Mouse (Mus musculus): Measurements from ENCODE around the gene Nxn. TPM values are rescaled to one million over a fixed set of nuclear protein-coding genes. Genes with fewer than 3 reads are reported as not detected.

The Nxn gene
- polyA plus RNA-seq, 1 experiment = 10.6 TPM

DNA sequence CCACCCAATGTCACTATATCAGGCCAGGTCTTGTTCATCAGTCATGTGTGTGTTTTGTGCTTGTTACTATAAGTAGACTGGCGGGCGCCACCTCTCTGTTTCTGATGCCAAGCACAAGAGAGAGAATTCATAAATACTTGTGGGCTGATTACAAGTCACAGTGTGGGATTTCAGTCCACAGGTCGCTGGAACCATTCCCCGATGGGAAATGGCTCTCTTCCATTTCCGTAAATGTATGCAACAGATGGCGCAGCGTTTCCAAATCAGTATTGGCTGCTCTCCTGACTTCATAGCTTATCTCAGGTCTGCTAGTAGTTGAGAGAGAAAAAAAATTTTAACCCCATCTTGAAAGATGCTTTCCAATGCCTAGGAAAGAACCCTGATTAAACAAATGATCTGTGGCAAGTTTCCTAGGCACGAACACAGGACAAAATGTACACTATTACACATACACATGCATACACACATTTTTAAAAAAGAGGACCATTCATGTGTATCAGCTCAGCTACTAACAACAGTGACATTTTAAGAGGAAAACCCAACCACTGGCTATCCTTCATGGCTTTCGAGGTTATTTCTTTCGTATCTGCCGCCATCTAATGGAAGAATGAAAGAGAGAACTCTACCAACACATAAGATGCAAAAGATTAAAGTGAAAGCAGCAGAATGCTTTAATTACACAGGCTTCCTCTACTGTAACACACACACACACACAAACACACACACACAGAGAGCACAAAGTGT lies 819 bp upstream of the Nxn start:
- no peaks in the 10 kb centered on the region for H3K36me3 ChIP-seq (ENCODE audit: control insufficient read depth, insufficient read depth, low read length)
- no peak overlapping the region for H3K27ac ChIP-seq (ENCODE audit: insufficient read depth, low read depth, low read length)
- H3K4me3 ChIP-seq (ENCODE audit: insufficient read depth, low read depth, low read length) = no peak overlapping the region; the same call in 1 of the 2 replicates
- peak; percentile 80 for DNase-seq
- H3K4me1 ChIP-seq (ENCODE audit: control insufficient read depth, insufficient read depth, low read length) = no peaks in the 10 kb centered on the region; the same call in 1 of the 2 replicates
- TF ChIP-seq CTCF (conservative IDR thresholded peaks at IDR 0.05; ENCODE audit: insufficient read depth, insufficient read length, low read depth, low read length) (no peak), POLR2A (IDR thresholded peaks at IDR 0.05; ENCODE audit: low read depth, low read length) (no peak)
- no peaks in the 10 kb centered on the region for H3K27me3 ChIP-seq (replicated peaks; ENCODE audit: control insufficient read depth, insufficient read depth, low read length)
- WGBS = 5% methylated on average over 11 of the region's 11 CpGs

DNA sequence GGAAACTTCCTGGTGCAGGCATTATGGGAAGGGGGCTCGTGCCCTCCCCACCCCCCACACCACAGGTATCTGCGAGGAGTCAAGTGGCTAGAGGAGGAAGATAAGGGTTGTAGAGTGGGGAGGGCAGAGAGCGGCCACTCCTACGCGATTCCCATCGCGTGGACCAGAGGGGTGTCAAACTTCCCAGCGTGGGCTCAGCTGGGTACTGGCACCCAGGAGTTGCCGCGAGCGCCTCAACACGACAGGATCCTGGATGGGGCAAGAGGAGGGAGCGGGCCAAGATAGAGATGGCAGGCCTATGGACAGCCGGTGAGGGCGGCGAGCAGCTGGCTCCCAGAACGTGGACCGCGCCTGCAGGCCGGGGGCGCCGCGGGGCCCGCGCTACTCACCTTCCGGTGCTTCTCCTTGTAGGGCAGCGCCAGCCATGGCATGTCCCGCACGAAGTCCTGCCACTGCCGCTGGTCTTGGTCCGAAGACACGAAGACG lies 585 bp downstream of the Nxn start:
- Histone ChIP-seq H3K36me3 (ENCODE audit: control insufficient read depth, insufficient read depth, low read length) (no peaks in the 10 kb centered on the region), H3K4me3 (ENCODE audit: insufficient read depth, low read depth, low read length) (peak overlapping the region; percentile 76), H3K27me3 (replicated peaks; ENCODE audit: control insufficient read depth, insufficient read depth, low read length) (no peaks in the 10 kb centered on the region), H3K27ac (ENCODE audit: insufficient read depth, low read depth, low read length) (no peak overlapping the region), H3K4me1 (ENCODE audit: control insufficient read depth, insufficient read depth, low read length) (no peaks in the 10 kb centered on the region; the same call in 1 of the 2 replicates)
- DNase-seq = no peak
- WGBS = 0% methylated on average over 31 of the region's 33 CpGs
- TF ChIP-seq POLR2A (IDR thresholded peaks at IDR 0.05; ENCODE audit: low read depth, low read length) (no peak), CTCF (conservative IDR thresholded peaks at IDR 0.05; ENCODE audit: insufficient read depth, insufficient read length, low read depth, low read length) (no peak)

DNA sequence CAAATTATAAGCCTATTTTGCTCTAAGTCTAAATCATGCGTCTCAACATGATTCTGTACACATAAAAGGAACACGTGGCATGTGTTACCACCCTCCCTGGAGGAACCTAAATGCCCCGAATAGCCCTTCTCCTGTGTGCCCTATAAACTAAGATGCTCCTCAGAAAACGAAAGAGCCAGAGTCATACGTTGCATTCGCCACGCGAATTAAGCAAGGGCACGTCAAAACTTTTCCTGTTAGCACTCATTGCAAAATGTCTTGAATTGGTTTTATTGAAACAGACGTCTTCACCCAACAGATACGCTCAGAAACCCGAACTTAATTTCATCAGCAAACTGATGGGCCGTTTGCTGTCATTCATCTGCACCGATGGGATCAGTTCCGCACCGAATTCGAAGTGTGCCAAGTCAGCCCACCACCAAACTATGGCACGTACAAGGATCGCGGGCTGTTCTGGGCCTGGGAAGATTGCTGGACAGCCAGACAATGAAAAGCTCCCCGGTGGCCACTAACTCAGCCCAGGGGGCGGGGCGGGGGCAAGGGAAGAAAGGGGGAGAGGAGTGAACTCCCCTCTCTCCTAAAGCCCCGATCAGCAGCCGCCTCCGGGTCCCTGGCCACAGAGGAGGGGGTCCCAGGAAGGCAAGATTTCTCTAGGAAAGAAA lies 1.2 kb downstream of the Nxn start:
- peak; percentile 35 for DNase-seq
- Histone ChIP-seq H3K4me3 (ENCODE audit: insufficient read depth, low read depth, low read length) (peak overlapping the region; percentile 76), H3K27me3 (replicated peaks; ENCODE audit: control insufficient read depth, insufficient read depth, low read length) (no peaks in the 10 kb centered on the region), H3K4me1 (ENCODE audit: control insufficient read depth, insufficient read depth, low read length) (no peaks in the 10 kb centered on the region; the same call in 1 of the 2 replicates), H3K36me3 (ENCODE audit: control insufficient read depth, insufficient read depth, low read length) (no peaks in the 10 kb centered on the region), H3K27ac (ENCODE audit: insufficient read depth, low read depth, low read length) (no peak overlapping the region)
- WGBS = 11% methylated on average over 26 of the region's 26 CpGs
- TF ChIP-seq CTCF (conservative IDR thresholded peaks at IDR 0.05; ENCODE audit: insufficient read depth, insufficient read length, low read depth, low read length) = no peak
- no peak for TF ChIP-seq POLR2A (IDR thresholded peaks at IDR 0.05; ENCODE audit: low read depth, low read length)

DNA sequence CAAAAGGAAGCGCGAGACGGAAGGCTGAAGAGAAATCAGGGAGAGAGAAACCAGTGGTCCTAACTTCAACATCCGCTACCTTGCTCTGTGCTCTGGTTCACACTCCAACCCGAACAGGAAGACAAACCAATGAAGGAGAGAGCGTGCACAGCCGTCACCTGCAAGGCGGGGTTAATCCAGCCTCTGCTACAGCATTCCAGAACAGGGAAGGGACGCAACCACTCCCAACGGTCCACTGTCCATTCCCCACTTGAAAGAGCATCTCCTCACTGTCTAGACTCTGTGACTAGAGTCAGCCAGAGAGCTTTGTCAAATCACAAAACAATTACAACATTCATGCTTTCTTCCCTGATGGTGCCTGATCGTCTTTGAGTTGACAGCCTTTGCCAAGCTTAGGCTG lies 5.9 kb downstream of the Nxn start:
- WGBS = 89% methylated on average over 11 of the region's 11 CpGs
- no peak for DNase-seq
- Histone ChIP-seq H3K4me3 (ENCODE audit: insufficient read depth, low read depth, low read length) (no peak overlapping the region), H3K4me1 (ENCODE audit: control insufficient read depth, insufficient read depth, low read length) (no peaks in the 10 kb centered on the region), H3K27me3 (replicated peaks; ENCODE audit: control insufficient read depth, insufficient read depth, low read length) (no peaks in the 10 kb centered on the region), H3K27ac (ENCODE audit: insufficient read depth, low read depth, low read length) (no peak overlapping the region), H3K36me3 (ENCODE audit: control insufficient read depth, insufficient read depth, low read length) (no peaks in the 10 kb centered on the region)
- TF ChIP-seq CTCF (conservative IDR thresholded peaks at IDR 0.05; ENCODE audit: insufficient read depth, insufficient read length, low read depth, low read length) (no peak), POLR2A (IDR thresholded peaks at IDR 0.05; ENCODE audit: low read depth, low read length) (no peak)

DNA sequence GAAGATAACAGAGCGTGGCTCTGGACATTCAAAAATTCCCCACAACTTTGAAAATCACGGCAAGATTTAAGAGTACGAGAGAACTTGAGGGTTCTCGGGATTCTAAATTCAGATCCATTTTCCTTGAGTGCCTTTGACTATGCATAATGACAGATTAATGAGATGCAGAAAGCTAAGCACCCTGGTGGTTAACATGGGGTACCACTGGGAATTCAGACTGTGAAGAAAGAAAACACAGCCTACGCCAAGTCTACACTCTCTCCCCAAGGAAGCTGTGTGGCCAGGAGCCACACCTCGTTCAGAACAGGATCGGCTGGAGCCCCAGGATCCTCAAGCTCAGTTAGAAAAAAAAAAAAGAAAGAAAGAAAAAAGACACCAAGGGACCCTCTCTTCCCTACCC lies 6.4 kb downstream of the Nxn start:
- no peak for TF ChIP-seq CTCF (conservative IDR thresholded peaks at IDR 0.05; ENCODE audit: insufficient read depth, insufficient read length, low read depth, low read length)
- TF ChIP-seq POLR2A (IDR thresholded peaks at IDR 0.05; ENCODE audit: low read depth, low read length) = no peak
- no peaks in the 10 kb centered on the region for H3K27me3 ChIP-seq (replicated peaks; ENCODE audit: control insufficient read depth, insufficient read depth, low read length)
- no peak for DNase-seq
- no peak overlapping the region for H3K4me3 ChIP-seq (ENCODE audit: insufficient read depth, low read depth, low read length)
- H3K4me1 ChIP-seq (ENCODE audit: control insufficient read depth, insufficient read depth, low read length) = no peaks in the 10 kb centered on the region
- no peaks in the 10 kb centered on the region for H3K36me3 ChIP-seq (ENCODE audit: control insufficient read depth, insufficient read depth, low read length)
- H3K27ac ChIP-seq (ENCODE audit: insufficient read depth, low read depth, low read length) = no peak overlapping the region
- 76% methylated on average over 7 of the region's 7 CpGs for WGBS

DNA sequence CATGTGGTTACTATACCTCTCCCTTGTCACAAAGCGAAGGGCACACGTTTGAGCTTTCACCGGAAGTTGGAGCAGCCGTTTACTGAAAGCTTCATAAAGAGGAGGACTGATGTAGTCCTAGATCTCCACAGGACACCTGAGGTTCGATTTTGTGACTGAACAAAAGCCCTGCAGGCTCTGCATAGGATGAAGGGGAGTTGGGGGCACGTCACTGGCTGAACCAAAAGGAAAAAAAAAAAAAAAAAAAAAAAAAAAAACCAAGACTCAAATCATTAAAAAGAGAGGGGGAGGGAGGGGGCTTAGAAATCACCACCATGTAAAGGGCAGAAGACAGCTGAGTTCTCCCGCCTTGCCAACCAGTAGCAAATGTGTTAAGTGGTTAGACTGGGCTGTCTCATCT lies 10.2 kb downstream of the Nxn start:
- no peaks in the 10 kb centered on the region for H3K27me3 ChIP-seq (replicated peaks; ENCODE audit: control insufficient read depth, insufficient read depth, low read length)
- WGBS = 66% methylated on average over 7 of the region's 7 CpGs
- no peaks in the 10 kb centered on the region for H3K36me3 ChIP-seq (ENCODE audit: control insufficient read depth, insufficient read depth, low read length)
- no peak for DNase-seq
- no peak overlapping the region for H3K27ac ChIP-seq (ENCODE audit: insufficient read depth, low read depth, low read length)
- TF ChIP-seq CTCF (conservative IDR thresholded peaks at IDR 0.05; ENCODE audit: insufficient read depth, insufficient read length, low read depth, low read length) (no peak), POLR2A (IDR thresholded peaks at IDR 0.05; ENCODE audit: low read depth, low read length) (no peak)
- H3K4me3 ChIP-seq (ENCODE audit: insufficient read depth, low read depth, low read length) = no peak overlapping the region
- no peaks in the 10 kb centered on the region for H3K4me1 ChIP-seq (ENCODE audit: control insufficient read depth, insufficient read depth, low read length)

DNA sequence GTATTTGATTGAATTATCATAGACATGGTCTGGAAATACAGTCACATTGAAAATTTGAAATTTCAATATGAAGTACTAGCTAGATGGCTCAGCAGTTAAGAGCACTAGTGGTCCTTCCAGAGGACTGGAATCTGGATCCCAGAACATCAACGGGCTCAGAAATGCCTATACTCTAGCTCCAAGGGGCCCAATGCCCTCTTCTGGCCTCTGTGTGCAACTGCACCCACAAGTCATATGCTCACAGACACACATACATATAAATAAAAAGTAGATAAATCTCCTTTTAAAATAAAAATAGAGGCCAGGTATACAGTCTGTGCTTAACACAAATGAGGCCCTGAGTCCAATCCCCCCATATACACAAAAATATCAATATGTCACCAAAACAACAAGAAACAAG lies 11.8 kb downstream of the Nxn start:
- TF ChIP-seq POLR2A (IDR thresholded peaks at IDR 0.05; ENCODE audit: low read depth, low read length) (no peak), CTCF (conservative IDR thresholded peaks at IDR 0.05; ENCODE audit: insufficient read depth, insufficient read length, low read depth, low read length) (peak; percentile 30; the same call in 1 of the 2 replicates)
- 100% methylated on average over 1 of the region's 1 CpGs for WGBS
- Histone ChIP-seq H3K36me3 (ENCODE audit: control insufficient read depth, insufficient read depth, low read length) (no peaks in the 10 kb centered on the region), H3K4me1 (ENCODE audit: control insufficient read depth, insufficient read depth, low read length) (no peaks in the 10 kb centered on the region), H3K4me3 (ENCODE audit: insufficient read depth, low read depth, low read length) (no peak overlapping the region), H3K27ac (ENCODE audit: insufficient read depth, low read depth, low read length) (no peak overlapping the region), H3K27me3 (replicated peaks; ENCODE audit: control insufficient read depth, insufficient read depth, low read length) (no peaks in the 10 kb centered on the region)
- DNase-seq = no peak

All from kidney, adult 2 months (tissue).